Mouse (Mus musculus): ENCODE data around the gene Amdhd2.

Gene Amdhd2

DNA sequence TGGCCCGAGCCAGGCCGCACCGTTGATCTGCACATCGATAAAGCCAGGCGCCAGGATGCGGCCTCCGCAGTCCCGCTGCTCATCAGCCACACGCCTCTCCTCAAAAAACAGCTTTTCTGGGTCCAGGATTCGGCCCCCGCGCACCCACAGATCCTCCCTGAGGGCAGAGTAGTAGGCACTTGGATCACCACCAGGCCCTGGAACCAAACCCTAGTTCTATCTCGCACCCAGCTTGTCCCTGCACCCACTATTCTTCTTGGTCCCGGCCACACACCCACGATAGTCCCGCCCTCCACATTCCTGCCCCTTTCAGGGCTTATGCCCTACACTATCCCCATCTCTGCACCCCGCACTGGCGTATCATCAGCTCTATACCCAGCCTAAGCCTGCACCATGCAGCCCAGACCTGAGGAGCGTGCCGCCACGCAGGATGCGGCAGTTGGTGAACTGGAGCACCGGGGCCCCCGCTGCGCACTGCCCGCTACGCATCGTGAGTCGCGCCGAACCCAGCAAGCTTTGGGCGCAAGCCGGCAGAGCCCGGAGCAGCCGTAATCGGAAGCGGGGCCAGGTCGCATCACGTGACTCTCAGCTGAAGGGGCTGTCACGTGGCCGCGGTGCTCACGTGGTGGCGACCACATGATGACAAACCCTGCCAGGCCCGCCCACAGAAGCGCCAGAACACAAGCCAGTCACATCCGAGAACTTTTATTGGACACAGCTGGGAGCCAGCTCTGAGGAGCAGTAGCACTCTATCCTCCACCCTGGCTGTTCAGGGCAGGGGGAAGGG lies at the start of gene Amdhd2:
Gene Amdhd2, minus strand, starts transcription at position 591 of the 787 bp plus-strand sequence.
- in situ Hi-C loops (cut with MboI; ENCODE audit: unreplicated experiment in 2 of 2), result no loop called here

DNA sequence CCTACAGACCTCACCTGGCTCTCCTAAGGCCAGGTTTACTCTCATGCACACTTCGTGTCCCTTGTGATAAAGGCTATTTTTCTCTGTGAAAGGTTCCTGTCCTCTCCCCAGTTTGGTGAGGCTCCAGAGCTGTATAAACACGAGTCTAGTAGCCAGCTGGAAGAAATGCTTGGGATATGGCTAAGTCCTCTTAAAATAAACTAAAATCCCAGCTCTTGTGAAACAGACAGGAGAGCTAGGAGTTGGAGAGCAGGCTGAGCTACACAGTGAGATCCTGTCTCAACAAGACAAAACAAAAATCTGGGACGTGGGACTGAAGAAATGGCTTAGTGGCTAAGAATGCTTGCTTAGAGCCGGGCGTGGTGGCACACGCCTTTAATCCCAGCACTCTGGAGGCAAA lies 49.6 kb upstream of the Amdhd2 start:
- in situ Hi-C loops (cut with MboI; ENCODE audit: unreplicated experiment in 2 of 2), result no loop called here

DNA sequence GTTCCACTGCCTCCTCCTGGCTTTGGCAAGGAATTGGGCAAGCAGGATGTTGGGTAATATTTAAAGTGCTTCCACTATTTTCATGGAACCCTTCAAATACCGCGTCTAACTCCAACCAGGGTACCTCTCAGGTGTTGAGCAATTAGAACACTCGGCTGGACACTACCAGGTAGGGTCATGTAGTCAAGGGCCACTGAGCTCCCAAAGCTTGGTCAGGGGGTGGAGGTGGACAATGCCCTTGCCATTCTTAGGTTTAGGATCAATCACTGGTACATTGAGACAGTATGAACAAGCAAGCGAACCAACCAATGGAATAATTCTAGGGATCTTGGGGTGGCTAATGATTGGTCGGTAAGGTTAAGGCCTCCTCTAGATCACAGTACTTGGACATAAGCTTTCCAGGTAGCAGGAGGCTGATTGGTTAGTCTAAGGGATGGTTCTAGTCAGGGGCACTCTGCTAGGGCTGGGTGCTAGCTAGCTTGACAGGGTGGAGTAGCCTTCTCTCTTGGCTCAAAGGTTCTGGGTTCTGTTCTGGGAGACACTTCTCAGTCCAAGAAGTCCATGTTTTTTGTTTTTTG lies 49.0 kb upstream of the Amdhd2 start:
- in situ Hi-C loops (cut with MboI; ENCODE audit: unreplicated experiment in 2 of 2), result no loop called here

DNA sequence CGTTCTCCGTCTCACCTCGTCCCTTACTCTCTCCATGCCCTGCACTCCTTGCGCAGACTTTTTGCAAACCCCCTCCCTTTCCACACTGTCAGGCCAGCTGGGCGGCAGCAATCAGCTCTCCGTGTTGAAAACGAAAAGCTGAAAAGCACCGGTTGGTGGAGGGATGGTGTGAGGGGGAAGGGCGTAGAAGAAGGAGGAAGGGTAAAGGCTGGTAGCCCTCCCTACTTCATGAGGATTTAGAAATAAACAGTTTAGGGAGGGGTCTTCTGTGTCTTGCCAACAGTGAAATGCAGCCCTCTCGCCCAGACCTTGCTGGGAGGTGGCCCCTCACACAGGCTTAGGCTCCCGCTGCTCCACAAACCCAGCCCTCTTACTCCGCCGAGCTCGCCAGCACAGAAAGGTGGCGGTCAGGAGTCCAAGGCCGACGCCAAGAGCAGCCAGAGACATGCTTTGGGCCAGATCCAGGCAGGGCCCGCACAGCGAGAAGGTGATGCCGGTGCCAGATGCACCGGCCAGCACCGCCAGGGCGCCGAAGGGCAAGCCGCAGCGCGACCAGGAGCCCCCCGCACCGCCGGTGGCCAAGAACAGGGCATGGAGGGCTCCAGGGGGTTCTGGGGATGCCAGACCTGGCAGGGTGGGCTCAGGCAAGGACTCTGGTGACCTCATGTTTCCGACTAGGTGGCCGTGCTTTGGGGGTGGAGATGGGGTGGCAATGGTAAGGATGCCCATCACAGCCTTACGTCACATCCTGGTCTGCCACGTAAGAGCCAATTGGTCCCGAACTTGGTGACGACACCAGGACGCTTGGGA lies 48.3 kb upstream of the Amdhd2 start:
- in situ Hi-C loops (cut with MboI; ENCODE audit: unreplicated experiment in 2 of 2), result no loop called here

DNA sequence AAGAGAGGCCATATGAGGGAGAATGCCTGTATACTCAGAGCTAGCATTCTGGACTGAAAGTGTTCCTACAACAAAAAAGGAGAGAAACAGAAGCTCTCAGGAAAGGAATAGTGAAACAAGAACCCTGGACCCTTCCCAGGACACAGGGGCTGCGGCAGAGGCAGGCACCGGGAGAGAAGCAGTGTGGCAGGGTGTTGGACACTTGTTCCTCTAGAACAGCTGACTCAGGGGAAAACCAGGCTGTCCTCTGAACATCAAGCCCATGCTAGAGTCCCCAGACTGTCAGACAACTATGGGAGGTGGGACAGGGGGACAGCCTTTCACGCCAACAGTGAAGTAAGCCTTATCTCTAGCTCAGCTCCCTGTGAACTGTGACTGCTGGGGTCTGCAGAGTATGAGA lies 47.0 kb upstream of the Amdhd2 start:
- in situ Hi-C loops (cut with MboI; ENCODE audit: unreplicated experiment in 2 of 2), result no loop called here

DNA sequence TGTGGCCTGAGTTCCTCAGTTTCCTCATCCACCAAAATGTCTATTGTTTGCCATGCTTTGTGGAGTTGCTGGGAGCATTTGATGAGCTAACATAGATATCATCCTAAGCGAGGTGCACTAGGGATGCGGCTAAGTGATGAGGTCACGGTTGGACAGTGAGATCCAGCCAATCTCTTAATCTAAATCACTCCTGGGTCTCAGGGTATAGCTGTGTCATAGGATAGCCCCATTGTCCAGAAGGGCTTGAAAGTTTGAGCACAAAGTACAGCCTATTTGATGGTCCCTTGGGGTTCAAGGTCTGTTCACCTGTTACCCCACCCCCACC lies 46.3 kb upstream of the Amdhd2 start:
- in situ Hi-C loops (cut with MboI; ENCODE audit: unreplicated experiment in 2 of 2), result no loop called here

DNA sequence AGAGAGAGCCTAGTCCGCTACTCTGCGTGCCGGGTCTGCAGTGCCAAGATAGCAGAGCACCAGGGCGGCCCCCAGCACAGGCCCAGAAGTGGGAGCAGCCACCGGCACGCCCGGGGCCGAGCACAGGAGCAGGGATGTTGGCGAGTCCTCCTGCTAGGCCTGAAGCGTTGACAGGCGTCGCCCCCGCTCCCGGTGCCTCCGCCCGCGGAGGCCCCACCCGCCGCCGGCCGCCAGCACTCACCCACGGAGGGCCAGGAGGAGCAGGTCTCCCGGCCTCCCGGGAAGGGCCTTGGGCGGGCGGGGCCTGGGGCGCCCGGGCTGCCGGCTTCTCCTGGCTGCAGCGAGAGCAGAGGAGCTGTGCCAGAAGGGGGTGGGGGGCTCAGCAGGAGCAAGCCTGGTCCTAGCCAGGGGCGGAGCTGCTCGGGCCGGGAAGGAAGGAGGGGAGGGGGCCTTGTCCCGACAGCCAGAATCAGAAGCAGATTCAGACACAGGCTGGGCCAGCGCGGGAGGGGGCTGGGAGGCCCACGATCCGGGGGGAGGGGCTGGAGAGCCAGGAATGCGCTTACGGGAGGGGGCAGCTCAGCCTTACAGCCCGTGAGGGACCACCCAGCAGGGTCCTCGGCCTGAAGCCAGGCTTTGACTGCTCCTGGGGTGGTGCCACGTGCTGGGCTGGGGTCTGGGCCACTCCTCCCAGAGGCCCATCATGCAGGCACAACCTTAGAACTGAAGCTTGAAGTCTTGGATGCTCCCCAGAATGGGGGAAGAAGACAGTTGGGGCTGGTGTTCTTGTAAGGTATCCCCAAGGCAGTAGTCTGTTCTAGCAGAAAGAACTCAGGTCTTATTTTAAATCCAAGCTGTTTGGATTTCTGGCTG lies 45.7 kb upstream of the Amdhd2 start, which contains the start of gene Ntn3:
Gene Ntn3, minus strand, starts transcription at position 489 of the 873 bp plus-strand sequence.
- in situ Hi-C loops (cut with MboI; ENCODE audit: unreplicated experiment in 2 of 2), result no loop called here

DNA sequence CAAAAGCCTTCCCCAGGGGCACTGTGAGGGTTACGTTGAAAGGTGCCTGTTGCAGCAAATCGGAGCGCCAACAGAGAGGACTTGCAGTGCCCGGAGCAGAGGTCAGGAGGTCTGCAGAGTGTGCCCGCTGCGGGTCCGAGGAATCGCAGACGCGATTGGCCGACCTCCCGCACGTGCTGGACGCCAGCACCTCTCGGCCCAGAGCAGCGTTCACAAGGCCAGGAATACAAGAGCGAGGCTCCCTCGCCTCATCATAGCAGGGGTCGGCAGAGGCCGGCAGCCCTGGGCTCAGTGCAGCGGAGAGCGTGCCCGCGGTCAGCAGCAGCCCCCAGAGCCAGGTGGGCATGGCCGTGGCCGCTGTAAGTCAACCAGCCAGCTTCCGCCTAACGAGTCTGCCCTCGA lies 45.1 kb upstream of the Amdhd2 start:
- in situ Hi-C loops (cut with MboI; ENCODE audit: unreplicated experiment in 2 of 2), result no loop called here

DNA sequence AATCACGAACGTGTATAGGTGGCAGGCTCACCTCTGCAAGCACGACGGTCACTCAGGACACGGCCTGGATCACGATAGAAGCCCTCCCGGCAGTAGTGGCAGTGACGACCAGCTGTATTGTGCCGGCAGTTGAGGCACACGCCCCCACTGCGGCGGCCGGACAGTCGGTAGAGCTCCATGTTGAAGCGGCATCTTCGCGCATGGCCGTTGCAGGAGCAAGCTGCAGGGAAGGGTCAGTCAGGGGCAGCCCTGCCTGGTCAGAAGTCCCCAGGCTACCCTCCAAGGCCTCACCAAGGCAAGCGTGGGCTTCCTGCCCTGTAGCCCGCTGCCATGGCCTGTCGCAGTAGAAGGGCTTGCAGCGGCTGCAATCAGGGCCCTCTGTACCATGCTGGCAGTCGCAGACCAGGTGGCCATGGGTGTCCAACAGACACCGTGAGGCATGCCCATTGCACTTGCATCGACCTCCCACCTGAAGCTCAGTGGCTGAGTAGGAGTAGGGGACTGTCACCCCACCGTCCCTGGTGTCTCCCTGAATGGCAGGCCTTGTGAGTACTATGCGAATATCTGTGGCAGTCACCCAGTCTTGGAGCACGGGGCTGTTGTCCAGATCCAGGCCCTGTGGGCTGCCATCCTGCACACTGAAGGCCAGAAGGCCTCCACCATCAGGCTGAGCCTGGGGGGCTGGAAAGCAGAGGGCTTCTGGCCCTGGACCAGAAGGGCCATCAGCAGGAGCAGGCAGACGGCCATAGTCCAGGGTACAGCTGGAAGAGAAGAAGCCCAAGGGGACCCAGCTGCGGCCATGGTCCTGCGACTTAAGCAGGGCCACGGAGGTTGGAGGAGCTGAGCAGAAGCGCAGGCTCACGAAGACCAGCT lies 44.4 kb upstream of the Amdhd2 start:
- in situ Hi-C loops (cut with MboI; ENCODE audit: unreplicated experiment in 2 of 2), result no loop called here

DNA sequence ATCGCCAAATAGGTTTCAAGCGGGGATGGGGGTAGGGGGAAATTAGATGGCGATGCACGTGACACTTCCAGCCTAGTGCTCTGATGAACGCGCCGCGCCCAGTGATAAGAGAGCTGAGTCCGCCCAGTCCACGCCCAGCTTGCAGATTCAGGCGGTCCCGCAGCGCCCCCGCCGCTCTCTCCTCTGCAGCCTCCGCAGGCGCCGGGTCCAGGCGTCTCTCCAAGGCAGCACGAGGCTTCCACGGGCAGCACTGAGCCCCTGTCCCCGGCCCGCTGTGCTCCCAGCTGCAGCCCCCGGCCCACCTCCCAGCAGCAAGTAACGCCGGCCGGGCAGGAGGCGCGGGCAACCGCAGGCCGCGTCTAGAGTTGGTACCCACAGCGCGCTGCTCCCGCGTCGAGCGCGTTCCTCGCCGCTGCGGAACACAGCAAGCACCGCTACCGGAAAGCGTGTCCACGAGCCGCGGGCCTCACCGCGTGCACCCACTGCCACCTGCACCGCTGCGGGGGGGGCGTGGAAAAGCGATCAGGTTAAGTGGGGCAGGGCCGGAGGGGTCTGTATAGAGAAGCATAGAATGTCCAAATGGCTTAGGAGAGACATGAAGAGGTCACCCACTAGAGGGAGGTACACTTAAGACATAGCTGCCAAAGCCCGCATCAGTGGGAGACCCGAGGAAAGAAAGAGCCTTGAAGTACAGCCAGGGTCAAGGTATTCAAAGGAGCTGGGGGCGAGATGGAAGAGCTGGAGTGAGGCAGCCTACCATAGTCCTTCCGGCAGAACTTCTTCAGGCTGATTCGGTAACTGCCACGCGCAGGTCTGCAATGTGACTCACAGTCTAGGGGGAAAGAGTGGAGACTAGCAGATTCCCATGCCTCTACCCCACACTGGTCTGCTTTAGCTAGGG lies 43.1 kb upstream of the Amdhd2 start:
- in situ Hi-C loops (cut with MboI; ENCODE audit: unreplicated experiment in 2 of 2), result no loop called here

DNA sequence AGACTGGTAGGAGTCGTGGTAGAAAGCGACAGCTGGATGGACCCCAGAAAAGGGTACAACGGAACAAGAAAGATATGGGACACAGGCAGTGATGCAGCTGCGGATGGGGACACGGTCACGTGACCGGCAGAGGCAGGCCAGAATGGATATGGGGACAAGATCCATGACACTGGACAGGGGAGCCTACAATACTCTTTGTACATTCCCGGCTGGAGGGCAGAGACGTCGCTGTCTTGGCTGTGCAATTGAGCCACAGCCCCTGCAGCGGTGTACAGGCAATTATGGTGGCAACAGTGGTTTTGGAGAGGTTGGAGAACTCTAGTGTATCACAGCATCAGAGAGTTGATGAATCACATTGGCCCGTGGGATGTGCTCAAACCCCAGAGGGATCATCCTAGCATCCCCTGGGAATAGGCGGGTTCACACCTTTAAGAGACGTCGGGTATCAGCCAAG lies 42.4 kb upstream of the Amdhd2 start:
- in situ Hi-C loops (cut with MboI; ENCODE audit: unreplicated experiment in 2 of 2), result no loop called here

DNA sequence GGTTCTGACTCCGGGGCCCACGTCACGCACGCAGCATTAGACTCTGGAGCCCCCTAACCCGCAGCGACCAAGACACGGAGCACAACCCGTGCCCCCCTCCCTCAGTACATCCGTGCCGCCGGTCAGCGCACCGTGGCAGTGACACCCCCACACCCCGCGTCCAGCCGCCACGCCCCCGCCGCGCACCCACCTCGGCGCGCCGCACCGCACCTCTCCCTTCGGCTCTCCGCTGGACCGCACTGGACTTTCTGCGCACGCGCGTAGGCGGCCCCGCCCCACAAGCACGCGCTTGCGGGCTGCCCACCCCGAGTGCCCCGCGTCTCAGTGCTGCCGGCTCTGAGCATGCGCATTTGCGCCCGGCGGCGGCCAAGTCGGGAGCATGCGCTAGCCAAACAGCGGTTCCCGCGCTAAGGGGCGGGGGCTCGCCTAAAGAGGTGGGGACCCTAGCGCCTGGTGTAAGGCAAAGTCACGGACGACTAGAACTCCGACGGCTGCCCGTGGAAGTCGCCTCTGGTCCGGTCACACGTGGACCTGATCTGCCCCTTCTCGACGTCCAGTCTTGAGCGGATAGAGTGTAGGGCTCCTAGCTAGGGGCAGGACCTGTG lies 41.8 kb upstream of the Amdhd2 start, which contains the start of gene Tbc1d24:
Gene Tbc1d24, minus strand, starts transcription at position 279 of the 605 bp plus-strand sequence.
- in situ Hi-C loops (cut with MboI; ENCODE audit: unreplicated experiment in 2 of 2), result no loop called here

DNA sequence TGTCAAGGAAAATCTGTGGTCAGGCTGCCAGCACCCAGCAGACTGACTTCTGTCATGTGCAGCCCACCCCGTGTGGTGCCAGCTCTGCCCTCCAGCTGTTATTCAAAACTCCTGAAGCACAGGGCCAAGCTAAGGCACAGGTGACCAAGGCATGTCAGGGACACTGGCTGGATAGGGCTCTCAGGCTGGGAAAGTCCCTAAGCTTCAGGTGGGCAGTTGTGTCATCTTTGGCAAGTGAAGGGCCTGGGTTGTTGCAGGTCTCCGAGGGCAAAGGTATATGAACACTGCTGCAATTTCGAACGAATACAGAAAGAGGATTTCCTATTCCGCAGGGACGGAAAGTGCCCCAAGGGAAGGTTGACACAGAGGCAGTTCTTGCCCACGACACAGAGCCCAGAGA lies 41.3 kb upstream of the Amdhd2 start:
- in situ Hi-C loops (cut with MboI; ENCODE audit: unreplicated experiment in 2 of 2), result no loop called here

DNA sequence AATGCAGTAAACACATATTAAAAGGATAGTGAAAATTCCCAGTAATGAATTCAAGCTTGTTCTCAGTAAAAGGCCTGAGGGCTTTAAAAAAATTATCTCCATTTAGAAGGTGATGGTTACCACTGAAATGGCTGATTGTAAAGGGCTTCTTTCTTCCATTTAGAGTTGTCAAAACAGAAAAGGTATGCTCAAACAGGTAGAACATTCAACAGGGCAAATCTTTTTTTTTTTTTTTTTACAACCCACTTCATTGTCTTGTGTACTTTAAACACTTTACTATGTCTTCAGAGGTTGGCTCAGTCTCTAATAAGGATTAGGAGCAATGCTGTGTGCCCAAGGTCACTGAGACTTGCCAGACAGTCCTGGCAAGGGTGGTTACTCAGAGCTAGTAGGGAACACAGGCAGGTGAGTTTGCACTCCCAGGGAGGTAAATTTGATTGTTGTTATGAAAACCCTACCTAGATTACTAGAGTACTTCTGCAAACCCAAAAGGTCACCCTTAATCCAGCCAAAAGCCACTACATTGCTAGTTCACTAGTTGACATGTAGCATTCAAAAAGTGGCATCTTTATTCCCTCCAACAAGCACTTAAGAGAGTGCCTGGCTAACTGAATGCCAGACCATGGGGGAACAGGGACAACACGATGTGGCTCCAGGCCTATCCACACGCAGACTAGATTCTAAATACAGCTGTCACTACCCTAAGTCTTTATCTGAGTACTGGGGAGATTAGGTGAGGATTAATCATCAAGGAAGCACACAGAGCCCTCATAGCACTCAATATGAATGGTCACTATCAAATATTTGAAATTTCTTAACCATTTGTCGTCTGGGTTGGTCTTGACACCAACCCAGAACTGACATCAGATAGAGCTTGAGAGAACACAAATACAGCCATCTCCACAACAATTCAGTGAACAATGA lies 40.3 kb upstream of the Amdhd2 start:
- in situ Hi-C loops (cut with MboI; ENCODE audit: unreplicated experiment in 2 of 2), result no loop called here

DNA sequence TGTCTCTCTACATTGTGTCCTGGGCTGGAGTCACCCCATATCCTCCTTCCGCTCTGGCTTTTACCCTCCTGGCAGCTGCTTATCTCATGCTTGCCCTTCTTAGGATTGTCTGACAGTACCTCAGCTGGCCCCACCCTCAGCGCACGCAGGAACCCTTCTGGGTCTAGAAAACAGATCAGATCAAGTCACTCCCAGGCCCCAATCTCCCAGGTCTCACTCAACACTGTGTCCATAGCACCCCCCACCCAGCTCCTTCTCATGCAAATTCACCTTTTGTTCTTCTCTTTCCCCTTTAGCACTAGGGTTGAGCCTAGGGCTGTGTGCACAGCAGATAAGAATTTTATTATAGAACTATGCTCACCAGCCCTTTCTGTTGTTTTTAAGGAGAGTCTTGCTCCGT lies 39.5 kb upstream of the Amdhd2 start:
- in situ Hi-C loops (cut with MboI; ENCODE audit: unreplicated experiment in 2 of 2), result no loop called here

DNA sequence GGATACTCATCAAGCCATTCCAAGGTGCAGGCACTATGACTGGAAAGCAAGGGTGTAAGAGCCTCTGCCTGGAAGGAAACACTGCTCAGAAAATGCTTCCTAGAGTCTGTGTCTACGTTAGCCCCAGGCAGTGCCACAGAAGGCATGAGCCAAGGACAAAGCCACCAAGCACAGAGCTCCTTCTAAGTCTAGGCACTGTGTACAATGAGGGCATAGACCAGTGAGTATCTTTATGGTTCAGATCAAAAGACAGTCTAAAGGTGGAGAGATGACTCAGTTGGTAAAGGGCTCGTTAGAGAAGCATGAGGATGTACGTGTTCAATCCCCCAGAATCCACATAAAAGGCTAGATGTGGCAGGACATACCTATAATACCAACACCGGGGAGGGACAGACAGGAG lies 37.5 kb upstream of the Amdhd2 start:
- in situ Hi-C loops (cut with MboI; ENCODE audit: unreplicated experiment in 2 of 2), result no loop called here

DNA sequence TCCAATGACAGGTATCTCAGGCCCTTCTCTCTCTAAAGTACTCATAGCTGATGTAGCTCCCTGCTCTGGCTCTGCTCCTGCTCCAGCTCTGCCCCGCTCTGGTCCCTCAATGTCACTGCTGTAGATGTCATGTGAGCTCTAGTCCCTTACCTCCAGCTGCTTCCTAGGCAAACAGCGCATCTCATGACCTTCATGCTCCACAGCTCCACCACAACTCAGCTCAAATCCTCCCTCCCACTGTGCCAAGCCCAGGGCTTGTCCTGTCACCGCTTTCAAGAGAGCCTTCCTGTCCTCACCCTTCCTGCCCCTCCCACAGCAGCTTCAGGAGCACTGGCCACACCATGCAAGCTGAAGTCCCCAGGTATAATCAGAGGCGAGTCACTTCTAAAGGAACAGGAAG lies 36.2 kb upstream of the Amdhd2 start:
- in situ Hi-C loops (cut with MboI; ENCODE audit: unreplicated experiment in 2 of 2), result no loop called here
